Mouse (Mus musculus) gastrocnemius, postnatal 10 days (tissue): ENCODE measurements around the gene Abr. TPM values are rescaled to one million over a fixed set of nuclear protein-coding genes. Genes with fewer than 3 reads are reported as not detected.

ENCODE experiments used
- DNase-seq: peaks from one replicate; pipeline ENCODE4 v3.0.0; 2021; ENCODE audit warnings: mixed read lengths
- total RNA-seq, 2 experiments: library from RNA; stranded (reverse); gene quantifications; 2 replicates each; pipeline ENCODE4 v1.2.3; 2021

Gene Abr
- total RNA-seq, 2 experiments from 2014 or later: 23.9 to 27.0 TPM

DNA sequence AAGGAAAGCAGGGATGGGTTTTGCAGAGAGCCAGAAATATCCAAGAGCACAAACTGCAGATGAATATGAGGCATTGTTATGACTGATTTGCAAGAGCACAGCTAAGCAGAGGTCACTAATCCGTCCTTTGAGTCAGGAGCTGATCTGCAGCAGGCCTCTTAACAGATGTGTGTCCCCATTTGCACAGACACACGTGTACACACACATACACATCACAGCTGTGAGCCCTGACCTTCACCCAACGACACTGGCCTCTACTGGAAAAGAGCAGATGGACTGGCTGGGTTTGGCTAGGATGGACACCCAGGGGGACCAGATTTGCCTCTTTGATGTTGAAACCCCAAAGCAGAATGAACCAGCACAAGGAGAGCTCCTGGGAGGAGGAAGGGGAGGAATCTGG lies 52.7 kb downstream of the Abr start:
- no peak for DNase-seq

DNA sequence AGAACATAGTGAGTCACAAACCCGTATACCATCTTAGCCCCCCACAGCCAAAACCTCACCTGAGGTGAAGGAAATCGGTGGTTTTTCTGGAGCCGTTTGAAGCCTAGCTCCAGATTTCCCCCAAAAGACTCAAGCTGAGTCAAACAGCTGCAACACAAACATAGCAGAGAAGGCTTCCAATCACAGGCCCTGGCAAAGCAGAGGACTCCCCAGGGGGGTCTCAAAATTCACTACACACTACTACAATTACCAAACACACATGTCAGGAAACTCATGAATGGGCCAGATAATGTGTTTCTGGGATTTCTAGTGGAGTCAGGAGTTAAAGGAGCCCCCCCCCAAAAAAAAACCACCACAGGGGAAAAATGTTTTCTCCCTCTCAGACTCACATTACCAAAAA lies 56.0 kb downstream of the Abr start:
- no peak for DNase-seq

DNA sequence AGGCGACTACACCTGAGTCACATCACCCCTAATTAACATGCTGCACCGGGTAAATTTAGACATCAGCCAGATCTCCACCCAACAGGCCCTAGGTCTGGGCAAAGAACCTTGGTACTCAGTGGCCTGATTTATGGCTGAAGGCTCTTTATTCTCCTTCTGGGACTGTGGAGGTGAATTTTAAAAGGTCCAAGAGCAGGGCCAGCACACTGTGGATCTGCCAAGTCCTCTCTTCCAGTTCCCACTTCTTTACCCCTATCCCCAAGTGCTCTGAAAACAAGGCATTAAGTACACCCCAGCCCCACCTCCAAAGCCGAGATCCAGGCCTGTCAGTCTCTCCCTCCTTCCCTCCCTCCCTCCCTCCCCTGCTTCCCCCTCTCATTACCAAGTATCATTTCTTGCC lies 59.5 kb downstream of the Abr start:
- DNase-seq: no peak

DNA sequence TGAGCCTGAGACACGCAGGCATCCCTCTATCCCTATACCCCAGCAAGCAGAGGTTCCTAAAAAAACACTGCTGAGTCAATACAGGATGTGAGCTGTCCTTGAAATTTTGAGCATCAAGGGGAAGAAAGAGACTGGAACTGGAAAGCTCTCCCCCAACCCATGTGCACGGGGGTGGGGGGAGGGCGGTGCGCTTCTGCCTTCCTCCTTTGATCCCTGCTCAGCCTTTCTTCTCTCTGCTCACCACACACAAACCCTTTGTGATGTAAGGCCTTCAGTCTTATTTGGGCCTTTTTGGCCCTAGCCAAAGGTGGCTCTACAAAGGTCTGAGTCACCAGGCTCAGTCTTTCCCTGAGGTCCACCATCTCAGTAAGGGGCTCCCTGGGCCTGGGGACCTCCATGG lies 59.9 kb downstream of the Abr start:
- DNase-seq: no peak

DNA sequence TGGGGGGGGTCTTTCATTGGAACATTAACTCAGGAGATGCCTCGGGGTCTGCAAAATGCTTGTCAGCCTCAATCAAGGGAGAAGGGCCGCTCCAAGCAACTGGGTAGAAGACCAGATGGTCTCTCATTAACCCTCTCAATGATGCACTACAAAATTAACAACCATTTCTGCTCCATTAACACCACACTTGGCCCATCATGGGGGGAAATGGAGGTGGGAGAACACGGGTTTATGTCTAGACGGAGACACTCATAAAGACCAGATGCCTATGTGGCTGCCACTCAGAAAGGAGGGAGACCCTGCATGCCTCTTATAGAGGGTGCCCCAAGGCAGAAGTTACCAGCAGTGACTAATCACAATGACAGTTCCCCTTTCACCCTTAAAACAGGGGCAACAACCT lies 64.3 kb downstream of the Abr start:
- no peak for DNase-seq

DNA sequence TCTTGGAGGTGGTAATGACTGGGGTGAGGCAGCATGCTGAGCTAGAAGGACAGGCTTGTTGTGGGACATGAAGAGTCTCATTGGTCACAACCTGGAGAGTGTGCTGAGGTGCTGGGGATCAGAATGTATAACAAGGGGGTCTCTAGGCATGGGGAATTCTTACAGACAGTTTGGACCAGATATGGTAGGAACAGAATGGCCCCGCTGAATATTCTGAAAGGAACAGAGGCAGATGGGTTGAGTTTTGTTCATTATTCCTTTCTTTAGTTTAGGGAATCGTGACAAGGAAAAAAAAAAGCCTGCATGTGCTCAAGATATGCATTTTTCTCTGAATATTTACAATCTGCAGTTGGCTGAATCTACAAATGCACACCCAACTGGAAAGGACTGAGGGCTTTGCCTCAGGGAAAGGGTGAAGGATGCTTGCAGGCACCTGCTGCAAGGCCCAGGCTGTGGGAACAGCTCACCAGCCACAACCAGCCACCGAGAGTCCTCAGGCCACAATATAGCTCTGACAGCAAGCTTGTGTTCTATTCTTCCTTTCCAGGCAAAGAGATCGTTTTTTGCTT lies 73.9 kb downstream of the Abr start:
- no peak for DNase-seq

DNA sequence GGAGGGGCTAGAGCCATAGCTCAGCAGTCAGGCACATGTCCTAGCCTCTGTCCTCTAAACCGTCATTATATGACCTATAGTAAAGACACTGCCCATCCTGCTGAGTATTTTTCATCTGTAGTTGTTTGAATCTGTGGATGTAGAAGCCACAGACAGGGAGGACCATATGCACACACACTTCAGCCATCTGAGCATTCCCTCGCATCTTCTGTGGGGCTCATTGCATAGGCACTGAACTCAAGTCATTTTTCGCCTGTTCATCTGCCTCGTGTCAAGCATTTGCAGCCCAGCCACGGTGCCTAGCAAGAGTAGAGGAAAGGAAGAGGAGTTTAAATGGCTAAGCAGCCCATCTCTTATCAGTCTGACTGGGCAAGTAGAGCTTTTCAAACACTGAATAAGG lies 74.7 kb downstream of the Abr start:
- no peak for DNase-seq

DNA sequence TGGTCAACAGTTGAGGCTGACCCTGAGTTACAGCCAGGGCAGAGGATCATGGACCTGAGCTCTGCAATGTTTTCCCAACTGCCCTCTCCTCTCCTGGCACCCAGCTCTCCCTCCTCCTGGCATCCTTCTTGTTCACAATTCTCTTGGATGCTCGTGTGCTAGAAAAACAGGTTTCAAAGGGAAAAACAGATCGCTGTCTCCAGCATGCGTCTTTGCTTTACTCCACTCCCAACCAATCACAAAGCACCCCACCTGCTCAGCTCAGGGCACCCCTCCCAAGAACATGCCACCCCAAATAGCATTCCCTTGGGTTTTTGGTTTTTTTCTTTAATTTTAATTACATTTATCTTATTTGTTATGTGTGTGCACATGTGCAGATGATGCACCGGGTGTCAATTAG lies 75.7 kb downstream of the Abr start:
- DNase-seq: no peak

DNA sequence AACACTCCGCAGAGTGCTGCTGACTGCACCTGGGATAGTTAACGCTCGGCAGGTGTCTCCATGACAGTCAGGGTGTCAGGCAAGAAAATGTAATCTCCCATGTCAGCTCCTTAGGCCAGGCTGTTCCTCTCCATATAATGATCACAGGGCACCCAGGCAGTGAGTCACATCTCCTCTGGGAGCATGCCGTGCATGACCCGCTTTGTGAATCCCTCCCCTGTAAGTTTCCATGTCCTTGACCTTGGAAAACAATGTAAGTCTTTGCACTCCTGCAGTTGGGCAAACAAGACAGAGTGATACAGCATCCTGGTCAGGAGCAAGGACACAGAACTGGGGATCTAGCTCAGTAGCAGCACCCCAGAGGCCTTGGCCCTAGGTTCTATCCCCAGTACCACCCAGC lies 78.8 kb downstream of the Abr start:
- DNase-seq: no peak

DNA sequence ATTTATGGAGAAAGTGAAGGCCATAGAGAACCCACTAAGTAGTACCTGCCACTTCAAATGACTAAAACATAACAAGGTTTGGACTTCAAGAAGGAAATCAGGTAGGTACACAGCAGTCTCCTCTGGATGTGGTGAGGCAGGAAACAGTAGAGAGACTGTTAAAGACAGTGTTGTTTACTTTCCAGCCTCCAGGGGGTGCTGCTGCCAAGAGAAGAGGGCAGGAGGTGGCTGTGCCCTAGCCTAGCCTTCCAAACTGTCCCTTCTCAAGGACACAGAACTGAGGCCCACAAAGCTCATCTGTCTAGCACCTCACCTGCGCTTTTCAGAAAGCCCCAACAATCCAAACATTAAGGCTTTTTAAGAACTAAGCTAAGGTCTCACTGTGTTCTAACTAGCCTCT lies 81.1 kb downstream of the Abr start:
- DNase-seq: peak; percentile 82

DNA sequence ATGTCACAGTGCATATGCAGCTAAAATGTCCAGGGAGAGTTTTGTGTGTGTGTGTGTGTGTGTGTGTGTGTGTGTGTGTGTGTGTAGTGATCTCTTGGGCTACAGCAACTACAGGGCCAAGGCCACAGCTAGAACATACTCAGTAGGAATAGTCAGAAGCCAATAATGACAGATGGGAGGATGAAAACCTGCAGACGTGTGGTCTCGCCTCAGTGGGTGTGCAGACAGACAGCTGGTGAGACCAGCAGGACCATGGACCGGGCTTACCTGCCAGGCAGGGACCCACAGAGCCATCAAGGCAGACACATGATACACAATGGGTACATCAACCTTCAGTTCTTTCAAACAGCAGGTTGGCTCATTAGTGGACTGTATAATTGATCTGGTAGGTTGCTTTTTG lies 84.7 kb downstream of the Abr start:
- no peak for DNase-seq

DNA sequence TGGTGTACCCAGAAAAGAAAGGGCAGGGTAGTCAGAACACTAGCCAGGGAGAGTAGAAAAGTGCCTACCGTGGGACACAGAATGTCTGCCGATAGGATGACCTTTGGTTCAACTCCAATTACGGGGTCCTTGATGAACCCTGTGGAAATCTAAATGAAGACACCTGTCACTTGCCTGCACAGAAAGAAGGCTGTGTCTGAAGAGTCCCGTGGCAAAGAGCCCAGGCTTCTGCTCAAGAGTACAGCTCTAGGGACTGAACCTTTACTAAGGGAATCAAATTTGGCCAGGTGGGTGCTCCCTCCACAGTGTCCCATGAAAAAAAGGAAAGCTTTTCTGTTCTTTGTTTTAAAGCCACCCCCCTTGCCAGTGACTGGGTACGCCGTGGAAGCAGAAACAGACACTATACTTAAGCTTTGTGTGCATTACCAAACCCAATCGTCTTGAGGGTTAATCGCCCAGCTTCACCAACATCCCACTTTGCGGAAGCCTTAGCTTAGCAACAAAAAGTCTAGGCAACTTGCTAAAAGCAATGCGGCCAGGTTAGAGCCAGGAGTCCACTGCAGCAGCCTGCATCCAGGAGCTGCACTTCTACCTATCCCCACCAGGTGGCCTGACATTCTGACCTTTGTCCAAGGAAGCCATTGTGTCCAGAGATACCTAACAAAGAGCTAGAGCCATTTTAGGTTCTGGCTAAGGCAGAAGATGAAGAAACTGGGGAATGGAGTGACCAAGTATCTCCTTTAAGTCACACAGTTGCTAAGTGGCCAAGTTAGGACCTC lies 85.3 kb downstream of the Abr start:
- DNase-seq: no peak

DNA sequence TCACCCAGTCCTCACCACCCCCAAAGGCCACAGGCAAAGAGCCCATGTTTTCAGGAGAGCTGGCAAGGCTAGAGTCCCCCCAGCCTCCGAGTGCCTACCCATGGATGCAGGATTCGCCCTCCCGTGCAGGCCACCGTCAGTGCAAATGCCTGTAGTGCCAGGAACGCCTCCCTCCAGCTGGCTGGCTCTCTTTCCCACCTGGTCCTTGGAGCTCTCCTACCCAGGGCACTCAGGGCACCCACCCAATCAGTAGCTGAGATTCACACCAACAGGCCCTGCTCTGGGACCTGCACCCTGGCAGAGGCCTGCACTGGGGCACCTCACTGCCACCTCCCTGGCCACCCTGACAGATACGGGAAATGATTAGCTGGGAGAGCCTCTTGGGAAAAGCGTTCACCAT lies 90.1 kb downstream of the Abr start:
- no peak for DNase-seq

DNA sequence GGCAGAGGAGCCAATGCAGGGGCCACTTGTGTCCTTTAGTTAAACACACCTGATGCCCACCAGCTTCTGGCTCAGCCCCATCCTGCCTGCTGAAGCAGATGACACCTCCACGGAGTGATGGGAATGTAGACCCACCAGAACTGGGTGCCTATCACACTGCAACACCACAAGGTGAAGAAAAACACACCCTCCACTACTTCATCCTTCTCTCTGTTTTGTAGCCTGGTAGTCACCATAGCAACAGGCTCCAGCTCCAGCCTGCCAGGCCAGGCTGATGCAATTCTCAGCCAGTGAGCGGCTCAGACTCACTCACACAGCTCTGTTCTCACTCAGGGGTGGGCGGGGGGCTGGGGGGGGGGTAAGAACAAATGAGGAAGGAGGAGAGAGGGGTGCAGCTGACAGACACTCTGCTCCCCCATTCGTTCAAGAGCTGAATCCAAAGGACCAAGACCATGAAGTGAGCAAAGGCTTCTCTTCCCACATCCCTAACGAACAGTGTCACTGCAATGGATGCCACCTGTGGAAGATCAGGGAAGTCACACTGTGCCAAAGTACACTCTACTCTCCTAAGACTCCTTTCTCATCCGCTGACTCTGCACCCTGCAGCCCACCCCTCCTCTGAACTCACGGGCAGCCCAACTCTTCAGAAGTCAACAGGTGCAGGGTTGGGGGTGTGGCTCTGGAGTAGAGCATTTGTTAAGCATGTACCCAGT lies 91.0 kb downstream of the Abr start:
- no peak for DNase-seq

DNA sequence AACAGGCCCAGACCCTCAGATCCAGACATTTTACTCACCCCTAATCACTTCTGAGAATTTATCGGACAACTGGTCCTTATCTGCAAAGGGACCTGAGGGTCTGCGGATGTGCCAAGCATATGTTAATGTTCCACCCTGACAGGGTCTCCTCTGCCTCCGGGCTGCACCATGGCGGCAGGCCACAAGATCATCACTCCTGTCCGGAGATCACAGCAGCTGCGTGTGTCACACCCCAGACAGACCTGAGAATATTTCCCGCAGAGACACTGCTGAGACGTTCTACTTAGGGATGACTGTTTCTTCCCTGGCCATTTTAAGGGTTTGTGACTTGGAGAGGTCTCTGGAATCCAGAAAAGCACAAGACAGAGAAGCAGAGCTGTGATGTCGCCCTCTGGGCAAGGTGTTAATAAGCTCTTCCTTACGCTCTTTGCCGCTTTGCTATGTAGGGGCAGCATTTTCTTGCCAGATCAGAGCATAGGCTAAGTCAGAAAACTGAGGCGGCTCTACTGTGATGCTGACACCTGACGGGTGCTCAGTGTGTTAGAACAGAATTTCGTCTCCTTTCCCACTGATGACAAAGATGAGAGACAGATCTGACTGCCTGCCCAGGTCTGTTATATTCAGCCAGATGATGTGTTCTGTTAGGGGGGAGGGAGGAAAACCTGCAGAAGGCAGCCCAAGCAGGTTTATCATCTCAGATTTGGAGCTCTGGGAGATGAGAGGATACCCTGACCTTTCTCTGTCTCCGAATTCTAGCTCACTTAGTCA lies 91.8 kb downstream of the Abr start:
- DNase-seq: no peak

DNA sequence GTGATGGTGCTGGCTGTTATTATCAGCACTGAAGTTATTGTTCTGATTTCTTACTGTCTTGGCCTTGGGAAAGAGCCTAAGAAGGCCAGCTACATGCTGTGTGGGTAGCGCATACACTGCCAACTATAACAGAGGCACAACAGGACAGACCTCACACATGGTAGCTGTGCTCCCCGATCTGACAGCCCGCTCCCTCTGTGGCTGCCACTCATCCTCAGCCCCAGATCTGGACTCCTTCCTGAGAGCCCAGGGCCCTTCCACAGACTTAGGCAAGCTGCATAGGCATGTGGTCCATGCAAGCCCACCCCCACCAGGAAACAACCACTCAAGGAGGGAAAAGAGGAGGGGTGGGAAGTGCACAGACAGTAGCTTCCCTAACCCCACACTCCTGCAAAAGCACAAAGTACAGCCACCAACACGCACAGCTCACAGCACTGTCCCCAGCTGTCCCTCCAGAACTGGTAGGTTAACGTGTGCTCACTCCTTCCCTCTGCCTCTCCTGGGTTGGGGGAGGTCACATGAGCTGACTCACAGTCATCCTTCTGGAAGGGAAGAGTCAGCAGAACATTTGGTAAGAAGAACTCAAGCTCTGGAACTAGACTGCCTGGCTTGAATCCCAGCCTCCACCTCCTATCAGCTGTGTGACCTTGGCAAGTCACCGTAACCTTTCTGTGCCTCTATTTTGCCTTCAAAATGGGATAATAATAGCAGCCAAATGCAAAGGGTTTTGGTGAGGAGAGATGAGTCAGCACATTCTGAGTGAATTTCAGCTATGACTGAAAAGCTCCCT lies 92.6 kb downstream of the Abr start:
- DNase-seq: no peak

DNA sequence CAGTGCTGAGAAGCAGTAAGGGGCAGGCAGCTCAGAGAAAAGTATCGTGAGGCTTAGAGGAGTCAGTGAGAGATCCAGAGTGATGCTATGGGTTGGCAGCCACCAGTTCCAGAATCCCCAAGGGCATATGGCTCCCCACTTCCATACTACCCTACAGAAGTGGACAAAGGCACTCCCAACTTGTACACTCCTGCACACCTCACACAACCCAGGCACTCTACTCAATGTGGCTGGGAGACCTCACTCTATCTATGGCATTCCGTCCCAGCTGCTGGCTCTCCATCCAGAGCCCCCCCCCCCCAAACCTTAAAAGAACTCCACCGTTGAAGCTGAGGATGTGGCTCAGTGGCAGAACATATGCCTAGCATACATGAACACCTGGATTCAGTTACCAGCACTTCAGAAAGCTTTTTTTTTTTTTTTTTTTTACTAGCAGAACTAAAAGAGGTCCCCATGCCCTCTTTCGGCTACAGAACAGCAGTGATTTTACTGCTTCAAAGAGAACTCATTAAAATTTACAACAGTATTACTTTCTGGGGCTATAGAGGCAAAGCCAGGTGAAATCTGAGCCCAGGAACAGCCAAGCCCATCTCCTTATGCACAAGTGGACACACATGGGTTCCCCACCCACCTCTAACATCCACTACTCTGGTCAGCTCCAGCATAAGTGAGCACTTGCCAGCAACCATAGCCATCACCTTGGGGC lies 96.3 kb downstream of the Abr start:
- DNase-seq: no peak

DNA sequence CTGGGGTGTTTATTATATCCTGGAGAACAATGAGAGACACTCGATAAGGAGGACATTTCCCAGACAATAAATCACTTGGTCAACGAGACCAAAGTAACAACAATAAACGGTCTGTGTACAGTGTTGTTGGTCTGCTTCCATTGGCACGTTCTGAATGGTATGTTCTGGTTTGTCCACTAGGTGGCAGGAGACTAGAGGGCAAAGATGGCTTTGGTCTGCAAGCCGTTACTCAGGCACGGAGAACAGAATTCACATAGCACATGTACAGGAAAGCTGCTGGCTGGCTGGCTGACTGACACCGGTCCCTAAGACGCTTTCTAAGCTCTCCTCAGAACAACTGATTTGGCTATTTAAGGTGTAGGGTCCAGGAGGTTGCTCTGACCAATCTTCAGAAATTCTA lies 97.2 kb downstream of the Abr start:
- DNase-seq: no peak

DNA sequence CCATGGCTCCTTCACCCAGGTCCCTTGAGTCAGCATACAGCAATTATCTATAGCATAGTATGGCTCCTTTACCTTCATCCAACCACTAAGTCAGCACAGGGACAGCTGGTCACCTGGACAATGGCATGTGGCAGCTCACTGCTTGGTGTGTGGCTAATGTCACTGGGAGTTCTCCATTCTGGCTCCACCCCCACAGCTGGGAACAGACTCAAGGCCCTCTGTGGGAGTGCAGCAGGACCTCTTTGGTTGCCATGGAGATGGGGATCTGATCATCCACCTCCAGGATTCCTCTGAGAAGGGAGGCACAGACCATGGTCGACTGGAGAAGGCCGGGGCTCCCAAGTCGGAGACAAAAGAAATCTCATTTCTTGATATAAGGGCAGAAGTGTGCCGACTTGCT lies 98.8 kb downstream of the Abr start:
- DNase-seq: no peak

DNA sequence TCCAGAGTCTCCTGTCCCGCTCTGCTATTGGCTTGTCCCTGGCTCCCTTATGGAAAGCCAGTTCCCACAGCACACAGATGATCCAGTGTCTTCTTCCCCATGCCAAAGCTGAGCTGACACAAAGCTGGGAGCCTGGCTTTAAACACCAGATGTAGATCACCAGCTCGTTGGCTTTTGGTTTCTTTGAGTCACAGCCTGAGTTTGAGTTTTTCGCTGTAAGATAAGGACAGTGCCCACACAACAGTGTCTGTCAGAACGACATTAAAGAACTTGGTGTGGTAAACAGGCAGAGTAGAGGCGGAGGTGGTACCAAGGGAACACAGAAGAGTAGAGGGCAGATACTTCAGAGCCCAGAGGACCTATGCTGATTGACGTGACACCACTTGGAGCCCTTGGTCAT lies 101.2 kb downstream of the Abr start:
- DNase-seq: no peak

DNA sequence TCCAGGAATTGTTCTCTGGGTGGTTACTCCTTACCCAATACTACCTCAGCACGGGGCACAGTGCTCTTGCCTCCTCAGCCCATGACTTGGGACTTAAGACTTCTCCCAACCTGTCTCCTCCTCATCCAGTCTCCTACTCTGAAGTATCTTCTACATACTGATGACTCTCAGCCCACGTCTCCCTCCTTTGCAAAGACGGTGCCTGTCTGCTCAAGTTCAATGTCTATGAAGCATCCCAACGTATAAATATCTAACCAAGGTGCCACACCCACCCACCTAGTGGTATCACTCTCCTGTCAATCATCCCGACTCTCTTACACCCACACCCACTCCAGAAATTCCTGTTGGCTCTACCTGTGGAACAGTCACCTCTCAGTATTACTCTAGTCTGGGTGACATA lies 103.5 kb downstream of the Abr start:
- DNase-seq: no peak

DNA sequence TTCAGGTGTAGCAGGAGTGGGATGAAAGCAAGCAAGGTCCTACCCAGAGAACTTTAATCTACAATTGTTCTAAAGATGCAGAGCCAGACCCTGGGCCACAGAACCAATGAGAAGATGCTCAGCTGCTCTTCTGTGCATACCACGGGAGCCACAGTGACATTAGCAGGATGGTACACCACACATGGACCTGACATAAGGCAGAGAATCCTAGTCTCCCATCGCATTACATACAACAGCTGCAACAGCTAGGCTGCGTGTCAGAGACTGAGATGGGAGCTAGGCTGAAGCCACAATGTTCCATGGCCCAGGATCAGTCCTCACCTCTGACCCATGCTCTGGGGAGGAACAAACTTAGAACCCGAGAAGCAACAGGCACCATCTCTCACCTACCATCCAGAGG lies 104.0 kb downstream of the Abr start:
- DNase-seq: no peak
